In the genomic region with DNA sequence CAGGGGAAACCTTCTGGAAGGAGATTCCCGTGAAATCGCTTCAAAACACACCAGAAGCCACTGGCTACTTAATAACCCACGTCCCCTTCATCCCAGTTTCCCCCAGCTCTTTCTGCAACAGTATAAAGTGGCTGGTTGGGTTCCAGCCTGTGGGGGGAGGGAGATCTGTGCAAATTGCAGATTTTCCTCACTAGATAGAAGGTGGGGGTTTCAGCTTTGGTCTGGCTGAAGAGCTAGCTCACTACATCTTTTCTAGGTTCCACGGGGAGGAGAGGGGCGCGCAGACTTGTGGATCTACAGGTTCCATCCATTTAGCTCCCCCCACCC, we compare ENCODE assay signal across 7 mouse cellular contexts. TPM values are rescaled to one million over a fixed set of nuclear protein-coding genes. Genes with fewer than 3 reads are reported as not detected.
DNase-seq lines count a peak whose midpoint lies in the region; ATAC-seq and TF ChIP-seq lines count a peak whose summit lies in the region.

No protein-coding gene starts in this region.

- H3K9me3 ChIP-seq in lung, embryonic 16.5 days (ENCODE audit: control insufficient read depth, low read length) = no peaks in the 10 kb centered on the region
- H3K9me3 ChIP-seq in embryonic facial prominence, embryonic 10.5 days = no peaks in the 10 kb centered on the region
- H3K9me3 ChIP-seq in hindbrain, embryonic 10.5 days = no peaks in the 10 kb centered on the region
- H3K9me3 ChIP-seq in midbrain, embryonic 10.5 days (replicated peaks) = no peaks in the 10 kb centered on the region

- H3K36me3 ChIP-seq in lung, embryonic 16.5 days (ENCODE audit: control insufficient read depth, insufficient read depth, low read length) = no peaks in the 10 kb centered on the region
- H3K36me3 ChIP-seq in embryonic facial prominence, embryonic 10.5 days (replicated peaks) = no peaks in the 10 kb centered on the region
- no peaks in the 10 kb centered on the region for H3K36me3 ChIP-seq in hindbrain, embryonic 10.5 days
- H3K36me3 ChIP-seq in midbrain, embryonic 10.5 days = no peaks in the 10 kb centered on the region

- peaks cover 10% of the 10 kb centered on the region for H3K4me1 ChIP-seq in lung, embryonic 16.5 days (replicated peaks; ENCODE audit: control insufficient read depth, insufficient read depth, low read length)
- H3K4me1 ChIP-seq in lung, adult 2 months (ENCODE audit: control insufficient read depth, insufficient read depth, low read length) = no peaks in the 10 kb centered on the region
- peaks cover 21% of the 10 kb centered on the region for H3K4me1 ChIP-seq in embryonic facial prominence, embryonic 10.5 days
- peaks cover 22% of the 10 kb centered on the region for H3K4me1 ChIP-seq in hindbrain, embryonic 10.5 days (replicated peaks)
- peaks cover 21% of the 10 kb centered on the region for H3K4me1 ChIP-seq in midbrain, embryonic 10.5 days

- ATAC-seq in lung, embryonic 16.5 days (ENCODE audit: low read depth) = peak; percentile 24; the same call in 1 of the 2 replicates

- TF ChIP-seq CTCF in lung, adult 2 months (IDR thresholded peaks at IDR 0.05; ENCODE audit: insufficient read depth, low read length) = no peak

- no peak for TF ChIP-seq POLR2A in lung, adult 2 months (IDR thresholded peaks at IDR 0.05; ENCODE audit: borderline replicate concordance, extremely low read depth, low read depth, low read length)

- H3K4me2 ChIP-seq in lung, embryonic 16.5 days (ENCODE audit: low read depth, low read length) = peak overlapping the region; percentile 89

- under 1% methylated on average over 6 of the region's 6 CpGs for WGBS in lung, embryonic 16.5 days
- WGBS in lung, adult 2 months = 2% methylated on average over 6 of the region's 6 CpGs
- 2% methylated on average over 6 of the region's 6 CpGs for WGBS in embryonic facial prominence, embryonic 10.5 days
- WGBS in hindbrain, embryonic 10.5 days = 0% methylated on average over 6 of the region's 6 CpGs
- WGBS in midbrain, embryonic 10.5 days = 1% methylated on average over 6 of the region's 6 CpGs

- no peak overlapping the region for H3K27ac ChIP-seq in lung, embryonic 16.5 days (ENCODE audit: low read length)
- peak overlapping the region; percentile 80; the same call in 1 of the 2 replicates for H3K27ac ChIP-seq in embryonic facial prominence, embryonic 10.5 days (replicated peaks)
- H3K27ac ChIP-seq in hindbrain, embryonic 10.5 days = peak overlapping the region; percentile 84; the same call in 1 of the 2 replicates
- H3K27ac ChIP-seq in midbrain, embryonic 10.5 days (replicated peaks) = peak overlapping the region; percentile 80; the same call in 1 of the 2 replicates

- peak overlapping the region; percentile 64 for H3K4me3 ChIP-seq in lung, embryonic 16.5 days (ENCODE audit: low read length)
- no peak overlapping the region for H3K4me3 ChIP-seq in lung, adult 2 months (replicated peaks; ENCODE audit: extremely low read depth, low read depth, low read length)
- H3K4me3 ChIP-seq in embryonic facial prominence, embryonic 10.5 days = peak overlapping the region; percentile 79
- peak overlapping the region; percentile 75 for H3K4me3 ChIP-seq in hindbrain, embryonic 10.5 days
- H3K4me3 ChIP-seq in midbrain, embryonic 10.5 days = peak overlapping the region; percentile 79

- peak overlapping the region; percentile 65 for H3K9ac ChIP-seq in lung, embryonic 16.5 days (ENCODE audit: low read length)

- no peak for DNase-seq in lung, adult 2 months
- no peak for DNase-seq in embryonic facial prominence, embryonic 10.5 days (ENCODE audit: low spot score)
- DNase-seq in hindbrain, embryonic 10.5 days (ENCODE audit: low spot score) = peak; percentile 39
- DNase-seq in midbrain, embryonic 10.5 days (ENCODE audit: low spot score) = peak; percentile 33
- DNase-seq in natural killer cell, adult 2 months (ENCODE audit: low spot score in 2 of 2) = no peak
- no peak for DNase-seq in urinary bladder, adult 18-20 months (ENCODE audit: low spot score in 2 of 2)

- peaks cover 23% of the 10 kb centered on the region for H3K27me3 ChIP-seq in lung, embryonic 16.5 days (ENCODE audit: control insufficient read depth, insufficient read depth, low read depth, low read length)
- H3K27me3 ChIP-seq in embryonic facial prominence, embryonic 10.5 days (replicated peaks; ENCODE audit: low read depth, poor library complexity, severe bottlenecking) = peaks cover 41% of the 10 kb centered on the region
- H3K27me3 ChIP-seq in hindbrain, embryonic 10.5 days (ENCODE audit: insufficient read depth, poor library complexity, severe bottlenecking) = peaks cover 32% of the 10 kb centered on the region
- peaks cover 38% of the 10 kb centered on the region for H3K27me3 ChIP-seq in midbrain, embryonic 10.5 days (ENCODE audit: low read depth, poor library complexity, severe bottlenecking)

RNA-seq across cellular contexts. Expression of gene Dock10, which starts 0.7 kb away (rescaled TPM):
- polyA plus RNA-seq in lung, embryonic 16.5 days (2015; fragmentation: Nextera tagmentation; extraction: Ambion mirVana) = 4.5 and 4.8 TPM in 2 replicates
- 9.8 and 13.6 TPM in 2 replicates for polyA plus RNA-seq in lung, adult 2 months (2012; rRNA removed)
- polyA plus RNA-seq in embryonic facial prominence, embryonic 10.5 days (2016; fragmentation: Nextera tagmentation; extraction: Ambion mirVana) = 1.8 and 3.2 TPM in 2 replicates
- polyA plus RNA-seq in hindbrain, embryonic 10.5 days (2016; fragmentation: Nextera tagmentation; extraction: Ambion mirVana) = 3.1 and 3.3 TPM in 2 replicates
- polyA plus RNA-seq in midbrain, embryonic 10.5 days (2016; fragmentation: Nextera tagmentation; extraction: Ambion mirVana) = 1.9 and 2.1 TPM in 2 replicates

Comparison
In these comparisons a context has a peak if more than half of its experiments do, and no peak if none do; other contexts are left out.
1. DNase-seq: peak in hindbrain, embryonic 10.5 days (single experiment) and midbrain, embryonic 10.5 days (single experiment); none in lung, adult 2 months (single experiment), embryonic facial prominence, embryonic 10.5 days (single experiment), natural killer cell, adult 2 months (0 of 2) and urinary bladder, adult 18-20 months (0 of 2).